Mouse (Mus musculus) limb, embryonic 14.5 days (tissue): ENCODE data around the gene Hist2h3c1. TPM values are rescaled to one million over a fixed set of nuclear protein-coding genes. Genes with fewer than 3 reads are reported as not detected.
A peak's percentile ranks its signal among the peaks of the same experiment; 100 is the strongest.
"Not testable (repeated sequence)": the region's sequence is repeated elsewhere in the genome, so short reads cannot be mapped to it uniquely, and the experiment has no call there.

Experiments used
- ATAC-seq: fragments of 200-750 bp; cut with Nextera tagmentation; 2 replicates; pipeline ENCODE4 v1.8.0; 2017; ENCODE audit warnings: low read depth, moderate number of reproducible peaks, moderate TSS enrichment; ENCODE audit not compliant: low FRiP score
- DNase-seq: peaks from one replicate; pipeline ENCODE4 v3.0.0-alpha.2; 2015; ENCODE audit warnings: low spot score
- H3K27ac ChIP-seq: fragments of 300-500 bp; sonication (generic); replicated peaks from 2 replicates; pipeline ENCODE4 v1.5.1; 2014; ENCODE audit warnings: low read depth, mild to moderate bottlenecking, low read length, moderate library complexity, mixed read lengths
- H3K27me3 ChIP-seq: fragments of 300-500 bp; sonication (generic); 2 replicates; pipeline ENCODE4 v1.6.1; 2014; ENCODE audit warnings: low read length, mixed read lengths; ENCODE audit not compliant: control insufficient read depth, insufficient read depth
- H3K36me3 ChIP-seq: fragments of 300-500 bp; sonication (generic); 2 replicates; pipeline ENCODE4 v1.6.1; 2014; ENCODE audit warnings: mild to moderate bottlenecking, low read length, moderate library complexity, mixed read lengths; ENCODE audit not compliant: control insufficient read depth, insufficient read depth
- H3K4me1 ChIP-seq: fragments of 300-500 bp; sonication (generic); 2 replicates; pipeline ENCODE4 v1.6.1; 2014; ENCODE audit warnings: antibody characterized with exemption, low read length, mixed read lengths; ENCODE audit not compliant: control insufficient read depth, insufficient read depth
- H3K4me2 ChIP-seq: fragments of 300-500 bp; sonication (generic); replicated peaks from 2 replicates; pipeline ENCODE4 v1.6.1; 2014; ENCODE audit warnings: low read depth, mild to moderate bottlenecking, low read length, moderate library complexity; ENCODE audit not compliant: severe bottlenecking
- H3K4me3 ChIP-seq: fragments of 300-500 bp; sonication (generic); replicated peaks from 2 replicates; pipeline ENCODE4 v1.5.1; 2014; ENCODE audit warnings: low read length
- H3K9ac ChIP-seq: fragments of 300-500 bp; sonication (generic); 2 replicates; pipeline ENCODE4 v1.6.1; 2014; ENCODE audit warnings: mild to moderate bottlenecking, low read depth, low read length, moderate library complexity; ENCODE audit not compliant: severe bottlenecking
- H3K9me3 ChIP-seq: fragments of 300-500 bp; sonication (generic); 2 replicates; pipeline ENCODE4 v1.6.1; 2016; ENCODE audit warnings: low read length; ENCODE audit not compliant: control insufficient read depth
- POLR2A ChIP-seq: fragments of 200-500 bp; IDR thresholded peaks from 2 replicates; pipeline ENCODE4 v1.8.0; 2012; ENCODE audit warnings: inconsistent platforms, mild to moderate bottlenecking, moderate library complexity, borderline replicate concordance; ENCODE audit not compliant: insufficient read depth, insufficient read length; ENCODE audit errors: extremely low read depth
- WGBS: fragments of 180-500 bp; shearing (Covaris S2); extraction: QIAGEN DNeasy Blood & Tissue Kit; methylation state at CpG from one replicate; pipeline ENCODE4 v1.1.7; 2014; 5-methylcytosine and 5-hydroxymethylcytosine counted together
- polyA plus RNA-seq, 2 experiments: library from polyadenylated mRNA; depleted of rRNA in 1 of 2; stranded (reverse) in 1 of 2; unstranded in 1 of 2; fragments of >200 nt; fragmentation: Nextera tagmentation in 1 of 2; extraction: Ambion mirVana in 1 of 2; gene quantifications; 2 replicates each; pipeline versions ENCODE4 v1.2.1 to v1.2.3; 2012 to 2014

Gene Hist2h3c1
- polyA plus RNA-seq, 2 experiments, result 0.66 TPM; not detected in 1

- Histone ChIP-seq H3K27ac (peak overlapping the region; percentile 80), H3K4me1 (peaks cover 19% of the 10 kb centered on the region), H3K9ac (peak overlapping the region; percentile 42), H3K27me3 (no peaks in the 10 kb centered on the region), H3K9me3 (no peaks in the 10 kb centered on the region), H3K4me2 (peak overlapping the region; percentile 40), H3K36me3 (no peaks in the 10 kb centered on the region), H3K4me3 (peak overlapping the region; percentile 22)
- no peak for DNase-seq
- TF ChIP-seq POLR2A, result no peak
- no peak for ATAC-seq
- 82% methylated on average over 9 of the region's 9 CpGs for WGBS
Measured at GRCm38 (mm10) chr3:96240799-96241197, 5.7 kb upstream of the Hist2h3c1 start.

GRCm38 (mm10) chr3:96243921-96244572 lies 2.4 kb upstream of the Hist2h3c1 start:
- Histone ChIP-seq H3K4me1 (peaks cover 20% of the 10 kb centered on the region), H3K4me2 (peak overlapping the region; percentile 58), H3K27me3 (no peaks in the 10 kb centered on the region), H3K9ac (peak overlapping the region; percentile 68), H3K9me3 (no peaks in the 10 kb centered on the region), H3K27ac (peak overlapping the region; percentile 96), H3K36me3 (no peaks in the 10 kb centered on the region), H3K4me3 (peak overlapping the region; percentile 52; the same call in 1 of the 2 replicates)
- no peak for TF ChIP-seq POLR2A
- WGBS, result 78% methylated on average over 7 of the region's 7 CpGs
- DNase-seq, result no peak
- ATAC-seq, result no peak

GRCm38 (mm10) chr3:96245003-96245886 lies 1.2 kb upstream of the Hist2h3c1 start, which contains the start of gene Hist2h2aa1:
Hist2h2aa1 (plus strand) TSS chr3:96245497.
- not testable (repeated sequence) for H3K36me3 ChIP-seq, H3K27me3 ChIP-seq, H3K9me3 ChIP-seq
- Histone ChIP-seq H3K27ac (peak within 1 kb of the TSS; percentile 96), H3K9ac (peak within 1 kb of the TSS; percentile 68), H3K4me3 (peak within 1 kb of the TSS; percentile 52), H3K4me1 (peaks cover 27% of the 10 kb centered on the region), H3K4me2 (peak within 1 kb of the TSS; percentile 58)
- DNase-seq, result peak; percentile 70
- WGBS, result under 1% methylated on average over 25 of the region's 88 CpGs
- ATAC-seq, result peak; percentile 89

GRCm38 (mm10) chr3:96246018-96246417 lies 467 bp upstream of the Hist2h3c1 start:
- peak overlapping the region; percentile 28 for H3K4me3 ChIP-seq
- H3K27me3 ChIP-seq, DNase-seq, H3K36me3 ChIP-seq, H3K9ac ChIP-seq, H3K9me3 ChIP-seq, H3K27ac ChIP-seq: not testable (repeated sequence)
- ATAC-seq, result peak; percentile 5
- H3K4me1 ChIP-seq, result peaks cover 26% of the 10 kb centered on the region
- peak overlapping the region; percentile 28; the same call in 1 of the 2 replicates for H3K4me2 ChIP-seq
- WGBS, result 0% methylated on average over 8 of the region's 21 CpGs

- WGBS, result 2% methylated on average over 11 of the region's 11 CpGs
- Histone ChIP-seq H3K4me1 (peaks cover 25% of the 10 kb centered on the region), H3K36me3 (no peaks in the 10 kb centered on the region), H3K27ac (peak overlapping the region; percentile 65; the same call in 1 of the 2 replicates), H3K9me3 (no peaks in the 10 kb centered on the region), H3K9ac (peak overlapping the region; percentile 59), H3K4me3 (peak overlapping the region; percentile 39), H3K27me3 (no peaks in the 10 kb centered on the region), H3K4me2 (peak overlapping the region; percentile 49)
- ATAC-seq (no peak), DNase-seq (no peak)
- TF ChIP-seq POLR2A, result no peak
Measured at GRCm38 (mm10) chr3:96247356-96248140, 1.1 kb downstream of the Hist2h3c1 start.
